Comparison of ENCODE assay signal across 21 mouse cellular contexts in the genomic region with DNA sequence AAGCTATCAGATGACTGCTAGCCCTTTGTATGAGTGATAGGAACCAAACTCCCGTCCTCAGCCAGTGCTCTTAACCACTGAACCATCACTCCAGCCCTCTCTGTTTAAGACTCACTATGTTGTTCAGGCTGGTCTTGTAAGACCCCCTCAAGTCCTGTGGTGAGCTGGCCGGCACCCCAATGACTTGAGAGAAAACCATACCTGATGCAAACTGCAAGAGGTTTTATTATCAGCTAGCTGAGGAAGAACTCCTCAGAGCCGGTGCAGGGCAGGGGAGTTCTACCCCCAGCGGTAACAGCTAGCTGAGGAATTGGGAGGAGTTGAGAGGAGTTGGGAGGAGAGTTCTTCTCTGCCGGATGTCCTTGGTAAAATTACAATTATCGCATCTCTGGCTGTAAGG. TPM values are rescaled to one million over a fixed set of nuclear protein-coding genes. Genes with fewer than 3 reads are reported as not detected.
DNase-seq lines count a peak whose midpoint lies in the region; TF ChIP-seq lines count a peak whose summit lies in the region.
"Had no signal": no experiment of that assay in that cellular context is flagged by ENCODE, and none has a peak within 500 bp of the region (broad histone marks: within the 10 kb centered on the region; RNA-seq: fewer than 3 reads in every experiment).

No protein-coding gene starts in this region.

- no peak for TF ChIP-seq CTCF in left cerebral cortex, adult 2 months (IDR thresholded peaks at IDR 0.05)
- no peak for TF ChIP-seq CTCF in E14TG2a.4 (conservative IDR thresholded peaks at IDR 0.05; ENCODE audit: low read length)

- H3K27me3 ChIP-seq in E14TG2a.4 (ENCODE audit: insufficient read depth, low read length): peaks cover 8% of the 10 kb centered on the region
- H3K27me3 ChIP-seq: Patski had no signal

- peaks cover 5% of the 10 kb centered on the region for H3K9me3 ChIP-seq in E14TG2a.4 (ENCODE audit: low read length)
- H3K9me3 ChIP-seq: embryonic facial prominence, embryonic 12.5 days; embryonic facial prominence, embryonic 15.5 days; hindbrain, embryonic 12.5 days; hindbrain, embryonic 15.5 days had no signal

- no peak overlapping the region for H3K4me3 ChIP-seq in left cerebral cortex, adult 2 months
- peak overlapping the region; percentile 7; the same call in 1 of the 2 replicates for H3K4me3 ChIP-seq in E14TG2a.4 (replicated peaks; ENCODE audit: low read length)
- H3K4me3 ChIP-seq: embryonic facial prominence, embryonic 15.5 days; gastrocnemius, adult 2 months had no signal

- peaks cover 42% of the 10 kb centered on the region for H3K4me1 ChIP-seq in E14TG2a.4 (replicated peaks; ENCODE audit: low read depth, low read length)

- peak overlapping the region; percentile 21; the same call in 1 of the 2 replicates for H3K27ac ChIP-seq in left cerebral cortex, adult 2 months
- H3K27ac ChIP-seq: embryonic facial prominence, embryonic 12.5 days; embryonic facial prominence, embryonic 15.5 days; hindbrain, embryonic 12.5 days; hindbrain, embryonic 15.5 days had no signal

- DNase-seq in left cerebral cortex, adult 2 months (ENCODE audit: extremely low spot score in 1 of 2, low spot score in 2 of 2): no peak
- DNase-seq in left cerebral cortex, adult 9 months (ENCODE audit: low spot score in 2 of 2): no peak
- DNase-seq in ES-CJ7 (ENCODE audit: low read depth, low spot score): peak; percentile 78
- DNase-seq in lung, postnatal 25 days (ENCODE audit: low spot score): no peak
- DNase-seq in thymus, postnatal 10 days (ENCODE audit: low spot score in 2 of 2): no peak
- DNase-seq: adrenal gland, adult 8-10 months; adrenal gland, postnatal 25 days; cerebellum, adult 11-12 months; cerebellum, adult 9-10 months; cerebellum, postnatal 25 days; forebrain, postnatal 0 days; gastrocnemius, adult 2 months; gastrocnemius, postnatal 14 days; heart, adult 11 months had no signal

- intact Hi-C loops in left cerebral cortex, adult 2 months (cut with DNase I): no loop called here

- H3K36me3 ChIP-seq in E14TG2a.4 (ENCODE audit: insufficient read depth, low read length): no peaks in the 10 kb centered on the region
- H3K36me3 ChIP-seq: embryonic facial prominence, embryonic 12.5 days; embryonic facial prominence, embryonic 15.5 days; G1E; hindbrain, embryonic 12.5 days; hindbrain, embryonic 15.5 days had no signal

RNA-seq across cellular contexts. Expression of a gene that starts 1.5 kb away (rescaled TPM):
- total RNA-seq in left cerebral cortex, adult 2 months (2021): 1 to 10 TPM; 1.1 to 2.6 TPM

RNA-seq across cellular contexts. Expression of a gene that starts 2.0 kb away (rescaled TPM):
- 1 to 10 TPM; 2.4 to 3.3 TPM for total RNA-seq in left cerebral cortex, adult 2 months (2021)

RNA-seq across cellular contexts. Expression of a gene that starts 10.8 kb away (rescaled TPM):
- total RNA-seq in left cerebral cortex, adult 2 months (2021): 10 to 100 TPM; 61.7 to 67.7 TPM

RNA-seq across cellular contexts. Expression of a gene that starts 27.8 kb away (rescaled TPM):
- total RNA-seq in left cerebral cortex, adult 2 months (2021): 100 to 1,000 TPM; 218 to 220 TPM

RNA-seq across cellular contexts. Expression of a gene that starts 43.6 kb away (rescaled TPM):
- 1 to 10 TPM; 5.5 to 5.6 TPM for total RNA-seq in left cerebral cortex, adult 2 months (2021)
